Mouse (Mus musculus): ENCODE measurements around the gene Nuak1.
"Not testable (repeated sequence)": the region's sequence is repeated elsewhere in the genome, so short reads cannot be mapped to it uniquely, and the experiment has no call there.

Gene Nuak1

GRCm38 (mm10) chr10:84440541-84441433, at the start of gene Nuak1:
Gene Nuak1 (minus strand): TSS chr10:84440597.
- DNase-seq (ENCODE audit: low read depth, low spot score): peak; percentile 60

GRCm38 (mm10) chr10:84490115-84490514, 49.7 kb upstream of the Nuak1 start:
- DNase-seq (ENCODE audit: low read depth, low spot score): no peak

- DNase-seq (ENCODE audit: low read depth, low spot score): peak; percentile 38
These were observed 47.9 kb upstream of the Nuak1 start for GRCm38 (mm10) chr10:84488315-84488714.

GRCm38 (mm10) chr10:84484661-84485060, 44.3 kb upstream of the Nuak1 start:
- no peak for DNase-seq (ENCODE audit: low read depth, low spot score)

- no peak for DNase-seq (ENCODE audit: low read depth, low spot score)
These were observed 43.2 kb upstream of the Nuak1 start for GRCm38 (mm10) chr10:84483553-84483952.

GRCm38 (mm10) chr10:84483069-84483468, 42.7 kb upstream of the Nuak1 start:
- DNase-seq (ENCODE audit: low read depth, low spot score): no peak

- not testable (repeated sequence) for DNase-seq (ENCODE audit: low read depth, low spot score)
These were observed 42.0 kb upstream of the Nuak1 start for GRCm38 (mm10) chr10:84482418-84482817.

GRCm38 (mm10) chr10:84481327-84481671, 40.9 kb upstream of the Nuak1 start:
- DNase-seq (ENCODE audit: low read depth, low spot score): no peak

GRCm38 (mm10) chr10:84480667-84481326, 40.4 kb upstream of the Nuak1 start:
- DNase-seq (ENCODE audit: low read depth, low spot score): no peak

- no peak for DNase-seq (ENCODE audit: low read depth, low spot score)
These were observed 39.7 kb upstream of the Nuak1 start for GRCm38 (mm10) chr10:84480146-84480545.

GRCm38 (mm10) chr10:84477613-84478076, 37.2 kb upstream of the Nuak1 start:
- DNase-seq (ENCODE audit: low read depth, low spot score): no peak

GRCm38 (mm10) chr10:84477045-84477612, 36.7 kb upstream of the Nuak1 start:
- no peak for DNase-seq (ENCODE audit: low read depth, low spot score)

- DNase-seq (ENCODE audit: low read depth, low spot score): no peak
These were observed 27.3 kb upstream of the Nuak1 start for GRCm38 (mm10) chr10:84467555-84468164.

GRCm38 (mm10) chr10:84465511-84465910, 25.1 kb upstream of the Nuak1 start:
- no peak for DNase-seq (ENCODE audit: low read depth, low spot score)

- no peak for DNase-seq (ENCODE audit: low read depth, low spot score)
These were observed 20.2 kb upstream of the Nuak1 start for GRCm38 (mm10) chr10:84460420-84461101.

- DNase-seq (ENCODE audit: low read depth, low spot score): no peak
These were observed 17.7 kb upstream of the Nuak1 start for GRCm38 (mm10) chr10:84458094-84458493.

- no peak for DNase-seq (ENCODE audit: low read depth, low spot score)
These were observed 17.1 kb upstream of the Nuak1 start for GRCm38 (mm10) chr10:84457539-84457938.

GRCm38 (mm10) chr10:84456632-84457320, 16.4 kb upstream of the Nuak1 start:
- DNase-seq (ENCODE audit: low read depth, low spot score): no peak

- no peak for DNase-seq (ENCODE audit: low read depth, low spot score)
These were observed 11.5 kb upstream of the Nuak1 start for GRCm38 (mm10) chr10:84451883-84452282.

GRCm38 (mm10) chr10:84450654-84451053, 10.3 kb upstream of the Nuak1 start:
- peak; percentile 16 for DNase-seq (ENCODE audit: low read depth, low spot score)

- DNase-seq (ENCODE audit: low read depth, low spot score): no peak
These were observed 9.3 kb upstream of the Nuak1 start for GRCm38 (mm10) chr10:84449733-84450132.
